Mouse (Mus musculus): ENCODE measurements at regions not wholly inside any gene's neighbourhood (a gene's known extent, or its start where the extent isn't known, plus 50 kb on each side); places are given as distances from the start of the nearest gene placed in this dataset.
A peak's percentile ranks its signal among the peaks of the same experiment; 100 is the strongest.

- Histone ChIP-seq H3K27me3 (ENCODE audit: control insufficient read depth, insufficient read depth, low read length) (no peaks in the 10 kb centered on the region), H3K4me1 (ENCODE audit: control insufficient read depth in 2 of 2, insufficient read depth in 2 of 2, low read length in 2 of 2) (no peaks in the 10 kb centered on the region), H3K9ac (ENCODE audit: low read length) (no peak overlapping the region), H3K36me3 (ENCODE audit: control insufficient read depth, insufficient read depth, low read length) (no peaks in the 10 kb centered on the region), H3K9me3 (ENCODE audit: control insufficient read depth, low read length) (no peaks in the 10 kb centered on the region), H3K4me3 (ENCODE audit: control insufficient read depth in 1 of 2, insufficient read depth in 1 of 2, low read depth in 1 of 2, low read length in 2 of 2) (no peak overlapping the region), H3K27ac (replicated peaks in 1 of 2; ENCODE audit: control insufficient read depth in 1 of 2, insufficient read depth in 1 of 2, low read depth in 2 of 2, low read length in 2 of 2) (no peak overlapping the region), H3K4me2 (ENCODE audit: low read length) (no peak overlapping the region)
- 72% methylated on average over 2 of the region's 2 CpGs for WGBS
- ATAC-seq (ENCODE audit: insufficient number of reproducible peaks, insufficient read depth, low FRiP score, low read depth), result no peak
Observed at GRCm38 (mm10) chr5:132909056-132909455, 365.9 kb upstream of the Auts2 start.

GRCm38 (mm10) chr5:132908220-132908619 is 365.1 kb upstream of the Auts2 start:
- H3K36me3 ChIP-seq (ENCODE audit: control insufficient read depth, insufficient read depth, low read length), result no peaks in the 10 kb centered on the region
- no peak overlapping the region for H3K4me3 ChIP-seq (ENCODE audit: control insufficient read depth in 1 of 2, insufficient read depth in 1 of 2, low read depth in 1 of 2, low read length in 2 of 2)
- H3K27ac ChIP-seq (replicated peaks in 1 of 2; ENCODE audit: control insufficient read depth in 1 of 2, insufficient read depth in 1 of 2, low read depth in 2 of 2, low read length in 2 of 2), result no peak overlapping the region
- no peaks in the 10 kb centered on the region for H3K4me1 ChIP-seq (ENCODE audit: control insufficient read depth in 2 of 2, insufficient read depth in 2 of 2, low read length in 2 of 2)
- H3K9ac ChIP-seq (ENCODE audit: low read length), result no peak overlapping the region
- ATAC-seq (ENCODE audit: insufficient number of reproducible peaks, insufficient read depth, low FRiP score, low read depth), result no peak
- WGBS, result 72% methylated on average over 8 of the region's 8 CpGs
- no peaks in the 10 kb centered on the region for H3K27me3 ChIP-seq (ENCODE audit: control insufficient read depth, insufficient read depth, low read length)
- no peaks in the 10 kb centered on the region for H3K9me3 ChIP-seq (ENCODE audit: control insufficient read depth, low read length)
- H3K4me2 ChIP-seq (ENCODE audit: low read length), result no peak overlapping the region

- no peaks in the 10 kb centered on the region for H3K36me3 ChIP-seq (ENCODE audit: control insufficient read depth, insufficient read depth, low read length)
- WGBS, result 62% methylated on average over 1 of the region's 1 CpGs
- H3K27ac ChIP-seq (replicated peaks in 1 of 2; ENCODE audit: control insufficient read depth in 1 of 2, insufficient read depth in 1 of 2, low read depth in 2 of 2, low read length in 2 of 2), result no peak overlapping the region
- H3K9ac ChIP-seq (ENCODE audit: low read length), result no peak overlapping the region
- H3K4me3 ChIP-seq (ENCODE audit: control insufficient read depth in 1 of 2, insufficient read depth in 1 of 2, low read depth in 1 of 2, low read length in 2 of 2), result no peak overlapping the region
- H3K4me1 ChIP-seq (ENCODE audit: control insufficient read depth in 2 of 2, insufficient read depth in 2 of 2, low read length in 2 of 2), result no peaks in the 10 kb centered on the region
- no peaks in the 10 kb centered on the region for H3K27me3 ChIP-seq (ENCODE audit: control insufficient read depth, insufficient read depth, low read length)
- no peak overlapping the region for H3K4me2 ChIP-seq (ENCODE audit: low read length)
- ATAC-seq (ENCODE audit: insufficient number of reproducible peaks, insufficient read depth, low FRiP score, low read depth), result no peak
- no peaks in the 10 kb centered on the region for H3K9me3 ChIP-seq (ENCODE audit: control insufficient read depth, low read length)
Observed at GRCm38 (mm10) chr5:132892591-132892990, 349.4 kb upstream of the Auts2 start.

- ATAC-seq (ENCODE audit: insufficient number of reproducible peaks, insufficient read depth, low FRiP score, low read depth), result 0 out of 2 replicates have a peak, but pooled peaks have one; percentile 39
- H3K4me3 ChIP-seq (ENCODE audit: control insufficient read depth in 1 of 2, insufficient read depth in 1 of 2, low read depth in 1 of 2, low read length in 2 of 2), result no peak overlapping the region
- H3K27ac ChIP-seq (replicated peaks in 1 of 2; ENCODE audit: control insufficient read depth in 1 of 2, insufficient read depth in 1 of 2, low read depth in 2 of 2, low read length in 2 of 2), result no peak overlapping the region
- H3K36me3 ChIP-seq (ENCODE audit: control insufficient read depth, insufficient read depth, low read length), result no peaks in the 10 kb centered on the region
- peaks cover 0 to 2% of the 10 kb centered on the region in 2 experiments; a peak in 1 of 4 replicates for H3K4me1 ChIP-seq (ENCODE audit: control insufficient read depth in 2 of 2, insufficient read depth in 2 of 2, low read length in 2 of 2)
- H3K4me2 ChIP-seq (ENCODE audit: low read length), result no peak overlapping the region
- peaks cover 6% of the 10 kb centered on the region; the same call in 1 of the 2 replicates for H3K27me3 ChIP-seq (ENCODE audit: control insufficient read depth, insufficient read depth, low read length)
- no peak overlapping the region for H3K9ac ChIP-seq (ENCODE audit: low read length)
- 0 out of 2 replicates have a peak, but pooled peaks cover 2% of the 10 kb centered on the region for H3K9me3 ChIP-seq (ENCODE audit: control insufficient read depth, low read length)
- WGBS, result 51% methylated on average over 2 of the region's 2 CpGs
Observed at GRCm38 (mm10) chr5:132884130-132884529, 341.0 kb upstream of the Auts2 start.

GRCm38 (mm10) chr5:132882291-132882690 is 339.1 kb upstream of the Auts2 start:
- Histone ChIP-seq H3K4me3 (ENCODE audit: control insufficient read depth in 1 of 2, insufficient read depth in 1 of 2, low read depth in 1 of 2, low read length in 2 of 2) (no peak overlapping the region), H3K9me3 (ENCODE audit: control insufficient read depth, low read length) (no peaks in the 10 kb centered on the region), H3K9ac (ENCODE audit: low read length) (no peak overlapping the region), H3K4me2 (ENCODE audit: low read length) (no peak overlapping the region), H3K36me3 (ENCODE audit: control insufficient read depth, insufficient read depth, low read length) (no peaks in the 10 kb centered on the region), H3K4me1 (ENCODE audit: control insufficient read depth in 2 of 2, insufficient read depth in 2 of 2, low read length in 2 of 2) (peaks cover 0 to 2% of the 10 kb centered on the region in 2 experiments; a peak in 1 of 4 replicates), H3K27me3 (ENCODE audit: control insufficient read depth, insufficient read depth, low read length) (peaks cover 6% of the 10 kb centered on the region; the same call in 1 of the 2 replicates), H3K27ac (replicated peaks in 1 of 2; ENCODE audit: control insufficient read depth in 1 of 2, insufficient read depth in 1 of 2, low read depth in 2 of 2, low read length in 2 of 2) (no peak overlapping the region)
- ATAC-seq (ENCODE audit: insufficient number of reproducible peaks, insufficient read depth, low FRiP score, low read depth), result no peak
- WGBS, result 36% methylated on average over 3 of the region's 3 CpGs

GRCm38 (mm10) chr5:132881170-132881569 is 338.0 kb upstream of the Auts2 start:
- Histone ChIP-seq H3K4me1 (ENCODE audit: control insufficient read depth in 2 of 2, insufficient read depth in 2 of 2, low read length in 2 of 2) (peaks cover 0 to 2% of the 10 kb centered on the region in 2 experiments; a peak in 1 of 4 replicates), H3K27ac (replicated peaks in 1 of 2; ENCODE audit: control insufficient read depth in 1 of 2, insufficient read depth in 1 of 2, low read depth in 2 of 2, low read length in 2 of 2) (no peak overlapping the region), H3K9ac (ENCODE audit: low read length) (no peak overlapping the region), H3K36me3 (ENCODE audit: control insufficient read depth, insufficient read depth, low read length) (no peaks in the 10 kb centered on the region), H3K4me3 (ENCODE audit: control insufficient read depth in 1 of 2, insufficient read depth in 1 of 2, low read depth in 1 of 2, low read length in 2 of 2) (no peak overlapping the region), H3K9me3 (ENCODE audit: control insufficient read depth, low read length) (no peaks in the 10 kb centered on the region), H3K4me2 (ENCODE audit: low read length) (no peak overlapping the region), H3K27me3 (ENCODE audit: control insufficient read depth, insufficient read depth, low read length) (peaks cover 6% of the 10 kb centered on the region; the same call in 1 of the 2 replicates)
- ATAC-seq (ENCODE audit: insufficient number of reproducible peaks, insufficient read depth, low FRiP score, low read depth), result no peak
- 88% methylated on average over 3 of the region's 3 CpGs for WGBS

GRCm38 (mm10) chr5:132876336-132876840 is 333.2 kb upstream of the Auts2 start:
- H3K36me3 ChIP-seq (ENCODE audit: control insufficient read depth, insufficient read depth, low read length), result no peaks in the 10 kb centered on the region
- no peak overlapping the region for H3K4me2 ChIP-seq (ENCODE audit: low read length)
- no peak overlapping the region for H3K9ac ChIP-seq (ENCODE audit: low read length)
- WGBS, result 41% methylated on average over 6 of the region's 6 CpGs
- peaks cover 3% of the 10 kb centered on the region; the same call in 1 of the 2 replicates for H3K9me3 ChIP-seq (ENCODE audit: control insufficient read depth, low read length)
- H3K4me3 ChIP-seq (ENCODE audit: control insufficient read depth in 1 of 2, insufficient read depth in 1 of 2, low read depth in 1 of 2, low read length in 2 of 2), result no peak overlapping the region
- H3K27ac ChIP-seq (replicated peaks in 1 of 2; ENCODE audit: control insufficient read depth in 1 of 2, insufficient read depth in 1 of 2, low read depth in 2 of 2, low read length in 2 of 2), result no peak overlapping the region
- H3K27me3 ChIP-seq (ENCODE audit: control insufficient read depth, insufficient read depth, low read length), result no peaks in the 10 kb centered on the region
- ATAC-seq (ENCODE audit: insufficient number of reproducible peaks, insufficient read depth, low FRiP score, low read depth), result no peak
- H3K4me1 ChIP-seq (ENCODE audit: control insufficient read depth in 2 of 2, insufficient read depth in 2 of 2, low read length in 2 of 2), result no peaks in the 10 kb centered on the region
